Mouse (Mus musculus): Measurements from ENCODE around the gene Apc2.

GRCm38 (mm10) chr10:80252493-80253274 lies 43.1 kb upstream of the Apc2 start:
- no peak for TF ChIP-seq CTCF (IDR thresholded peaks at IDR 0.05; ENCODE audit: control insufficient read depth, insufficient read depth, insufficient replicate concordance, low read depth, low read length)
- TF ChIP-seq POLR2A (IDR thresholded peaks at IDR 0.05; ENCODE audit: control insufficient read depth, low read depth, low read length), result no peak

Data from testis, adult 2 months (tissue).